Mouse (Mus musculus) cerebellum, adult 2 months (tissue): Measurements from ENCODE around the gene Bax.

Experiments used
- CTCF ChIP-seq: fragments of 200-500 bp; IDR thresholded peaks from 2 replicates; pipeline ENCODE4 v1.5.1; 2011; ENCODE audit warnings: low read depth, mild to moderate bottlenecking, control low read depth, low read length, moderate library complexity, borderline replicate concordance; ENCODE audit not compliant: insufficient read depth
- POLR2A ChIP-seq: fragments of 200-500 bp; IDR thresholded peaks from 2 replicates; pipeline ENCODE4 v1.6.1; 2011; ENCODE audit warnings: low read length, control low read depth, borderline replicate concordance; ENCODE audit not compliant: insufficient read depth

DNA sequence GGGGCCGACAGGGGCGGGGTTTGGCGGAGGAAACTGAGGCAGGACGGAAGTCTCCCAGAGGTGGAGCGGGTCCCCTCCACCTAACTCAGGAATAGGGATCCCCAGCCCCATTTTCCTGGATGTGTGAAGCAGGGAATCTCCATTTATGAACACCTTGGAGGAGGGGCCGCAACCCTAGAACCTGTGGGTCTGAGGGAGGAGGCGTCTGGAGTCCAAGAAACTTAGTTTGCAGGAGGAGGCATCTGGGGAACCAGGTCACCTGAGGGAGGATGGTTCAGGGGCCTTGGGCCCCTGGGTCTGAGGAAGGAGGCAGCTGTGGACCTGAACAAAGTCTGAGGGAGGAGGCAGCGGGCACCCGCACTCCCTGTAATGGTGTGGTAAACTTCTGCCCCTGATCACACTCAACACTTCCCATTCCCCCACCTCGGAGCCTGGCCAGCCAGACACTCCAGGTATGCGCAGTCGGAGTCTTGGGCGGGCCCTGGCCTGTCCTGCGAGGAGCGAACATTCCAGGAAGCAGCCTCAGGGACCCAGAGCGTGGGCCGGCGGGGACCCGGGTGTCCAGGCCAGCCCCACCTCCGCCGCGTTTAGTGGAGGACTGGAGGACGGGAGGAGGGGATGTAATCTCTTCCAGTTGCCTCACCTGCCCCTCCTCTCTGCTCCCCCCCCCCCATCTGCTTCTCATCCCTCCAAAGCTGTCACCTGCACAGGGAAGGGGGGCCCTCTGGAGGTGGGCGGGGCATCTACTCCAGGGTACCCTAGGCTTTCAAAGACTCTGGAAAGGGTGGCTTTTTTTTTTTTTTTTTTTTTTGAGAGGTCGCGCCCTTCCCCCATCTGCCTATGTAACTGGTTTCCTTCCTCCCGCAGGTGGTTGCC lies 52.6 kb downstream of the Bax start:
- no peak for TF ChIP-seq CTCF
- TF ChIP-seq POLR2A: no peak
